Mouse (Mus musculus): Measurements from ENCODE around the gene Mum1l1.

DNA sequence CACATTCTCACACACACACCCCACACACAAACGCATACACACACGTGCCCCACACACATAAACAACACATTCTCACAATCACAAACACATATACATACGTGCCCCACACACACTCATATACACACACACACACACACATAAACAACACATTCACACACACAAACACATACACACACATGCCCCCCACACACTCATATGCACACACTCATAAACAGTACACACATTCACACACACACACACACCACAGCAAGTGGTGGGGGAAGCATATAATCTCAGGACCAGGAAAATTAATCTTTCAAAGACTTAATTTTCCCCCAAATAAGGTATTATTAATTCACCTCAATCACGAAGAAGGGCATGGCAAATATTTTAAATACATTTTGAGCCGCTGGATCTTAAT, 6.6 kb downstream of the Mum1l1 start:
- no peak for TF ChIP-seq POLR2A (IDR thresholded peaks at IDR 0.05; ENCODE audit: insufficient read depth, low read depth, low read length)
- no peak for TF ChIP-seq CTCF (IDR thresholded peaks at IDR 0.05; ENCODE audit: insufficient read depth, low read depth, low read length)

Data from olfactory bulb, adult 2 months (tissue).